Mouse (Mus musculus): Measurements from ENCODE around the gene Rhbdd2.

The Rhbdd2 gene

GRCm38 (mm10) chr5:135682942-135683570 lies 50.6 kb downstream of the Rhbdd2 start:
- DNase-seq, result no peak

DNA sequence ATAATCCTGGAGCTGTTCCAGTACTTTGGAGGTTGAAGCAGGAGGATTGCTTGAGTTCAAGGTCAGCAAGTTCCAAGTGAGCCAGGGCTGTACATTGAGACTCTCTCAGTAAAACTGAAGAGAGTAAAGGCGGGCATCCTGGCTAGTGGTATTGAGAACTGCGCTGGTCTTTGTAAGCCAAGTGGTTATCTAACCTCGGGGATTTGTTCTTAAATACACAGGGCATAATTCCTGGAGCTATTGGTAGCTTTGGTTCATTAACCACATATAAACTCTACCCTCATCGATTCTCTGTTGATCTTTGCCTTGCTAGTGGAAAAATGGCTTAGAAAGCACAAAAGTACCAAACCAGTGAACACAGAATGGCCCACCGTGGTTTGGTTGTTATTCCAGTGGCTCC lies 58.0 kb downstream of the Rhbdd2 start:
- DNase-seq, result no peak

GRCm38 (mm10) chr5:135691266-135691665 lies 58.8 kb downstream of the Rhbdd2 start:
- no peak for DNase-seq

DNA sequence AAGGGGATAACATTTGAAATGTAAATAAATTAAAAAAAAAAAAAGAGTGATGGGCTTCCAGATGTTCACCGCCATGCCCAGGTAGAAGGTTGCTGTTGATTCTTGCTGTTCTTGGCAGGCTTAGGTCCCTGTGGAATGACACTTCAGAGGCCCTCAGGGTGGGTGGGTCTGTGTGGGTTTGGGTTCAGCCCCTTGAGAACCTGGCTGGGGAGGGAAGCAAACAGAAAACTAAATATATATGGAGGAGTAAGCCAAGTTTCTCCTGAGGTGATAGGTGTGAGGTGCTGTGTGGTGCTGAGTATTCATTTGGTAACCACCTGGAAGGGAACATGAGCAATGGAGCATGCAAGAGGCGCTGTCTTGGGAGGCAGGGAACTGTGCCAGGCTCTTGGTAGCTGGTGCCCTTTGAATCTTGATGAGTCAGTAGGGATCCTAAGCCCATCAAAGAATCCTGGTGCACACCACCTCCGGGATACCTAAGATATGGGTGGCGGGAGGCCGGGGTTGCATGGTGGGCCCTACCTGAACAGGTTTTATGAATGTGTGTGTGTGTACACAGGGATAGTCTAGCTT lies 60.9 kb downstream of the Rhbdd2 start:
- no peak for DNase-seq

DNA sequence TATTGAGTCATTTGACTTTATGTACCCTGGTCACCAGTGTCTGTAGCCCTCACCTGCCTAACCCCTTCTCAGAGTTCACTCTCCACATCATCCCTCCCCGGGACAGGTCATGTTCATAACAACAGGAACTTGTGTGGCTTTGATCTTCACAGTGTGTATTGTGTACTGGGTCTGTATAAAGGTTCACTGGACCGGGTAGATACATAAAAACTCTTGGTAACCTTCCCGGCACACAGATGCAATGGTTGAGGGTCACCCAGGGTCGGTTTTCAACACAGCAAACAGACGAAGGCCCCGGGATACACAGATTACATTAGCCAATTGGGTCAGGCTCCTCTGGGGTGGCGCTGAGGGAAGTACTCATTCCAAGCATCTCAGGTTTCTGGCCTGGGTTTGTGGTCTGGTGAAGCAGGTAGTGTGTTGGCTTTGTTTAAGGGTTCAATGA lies 62.9 kb downstream of the Rhbdd2 start:
- DNase-seq, result no peak

All from cerebellum, adult 18-20 months (tissue).